In the genomic region with DNA sequence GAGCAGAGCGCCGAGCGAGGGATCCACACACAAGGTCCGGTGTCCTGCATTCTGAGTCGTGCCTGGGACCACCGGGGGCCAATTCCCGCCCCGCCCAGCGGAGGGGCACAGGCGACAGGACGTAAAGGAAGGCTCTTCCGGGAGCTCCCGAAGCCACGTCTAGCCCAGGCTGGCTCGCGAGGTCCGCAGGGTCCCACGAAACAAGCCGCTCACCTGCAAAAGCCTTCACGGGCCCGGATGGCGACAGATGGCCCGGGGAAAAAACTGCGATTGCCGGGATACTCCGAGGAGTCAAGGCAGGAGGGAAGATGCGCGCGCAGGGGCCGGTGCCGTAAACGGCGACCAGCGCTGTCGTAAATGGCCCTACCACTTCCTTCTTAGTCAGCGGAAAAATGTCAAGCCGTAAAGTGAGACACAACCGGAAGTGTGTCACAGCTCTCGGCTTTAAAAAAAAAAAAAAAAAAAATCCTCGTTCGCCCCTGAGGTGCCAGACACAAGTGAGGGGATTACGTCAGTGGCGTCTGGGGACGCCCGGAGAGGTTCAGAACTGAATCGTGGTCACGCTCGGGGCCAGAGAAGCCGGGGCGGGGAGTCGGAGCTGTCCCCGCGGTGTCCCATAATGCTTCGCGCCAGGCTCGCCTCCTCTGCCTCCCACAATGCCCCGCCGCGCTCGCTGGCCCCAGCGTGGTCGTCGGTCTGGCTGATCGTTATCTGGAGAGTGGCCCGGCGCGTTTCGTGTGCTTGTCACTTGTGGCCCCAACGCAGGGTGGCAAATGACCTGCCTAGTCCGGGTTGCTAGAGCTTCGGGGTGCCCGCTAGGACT, we compare ENCODE assay signal across 8 mouse cellular contexts. TPM values are rescaled to one million over a fixed set of nuclear protein-coding genes. Genes with fewer than 3 reads are reported as not detected.
A peak's percentile ranks its signal among the peaks of the same experiment; 100 is the strongest.
DNase-seq lines count a peak whose midpoint lies in the region; ATAC-seq lines count a peak whose summit lies in the region.

A gene (minus strand): TSS at position 344 of the 823 bp plus-strand sequence.

- H3K9ac ChIP-seq in forebrain, embryonic 14.5 days (ENCODE audit: low read length), result peak within 1 kb of the TSS; percentile 97
- H3K9ac ChIP-seq in neural tube, embryonic 15.5 days (replicated peaks), result peak within 1 kb of the TSS; percentile 92

- H3K36me3 ChIP-seq in forebrain, embryonic 14.5 days (ENCODE audit: control insufficient read depth, insufficient read depth, low read length), result peaks cover 28% of the 10 kb centered on the region
- peaks cover 29% of the 10 kb centered on the region for H3K36me3 ChIP-seq in neural tube, embryonic 15.5 days

- H3K4me3 ChIP-seq in forebrain, embryonic 14.5 days (ENCODE audit: low read depth, low read length), result peak within 1 kb of the TSS; percentile 89
- H3K4me3 ChIP-seq in neural tube, embryonic 15.5 days (replicated peaks), result peak within 1 kb of the TSS; percentile 77

- H3K27ac ChIP-seq in forebrain, embryonic 14.5 days (ENCODE audit: low read depth, low read length), result peak within 1 kb of the TSS; percentile 99
- peak within 1 kb of the TSS; percentile 97 for H3K27ac ChIP-seq in neural tube, embryonic 15.5 days (replicated peaks)

- no peaks in the 10 kb centered on the region for H3K9me3 ChIP-seq in forebrain, embryonic 14.5 days (replicated peaks; ENCODE audit: control insufficient read depth, low read length)
- no peaks in the 10 kb centered on the region for H3K9me3 ChIP-seq in neural tube, embryonic 15.5 days (replicated peaks)

- WGBS in forebrain, embryonic 14.5 days, result under 1% methylated on average over 72 of the region's 72 CpGs
- under 1% methylated on average over 72 of the region's 72 CpGs for WGBS in neural tube, embryonic 15.5 days

- H3K4me1 ChIP-seq in forebrain, embryonic 14.5 days (ENCODE audit: control insufficient read depth, insufficient read depth, low read length), result peaks cover 14% of the 10 kb centered on the region
- peaks cover 27% of the 10 kb centered on the region for H3K4me1 ChIP-seq in neural tube, embryonic 15.5 days

- peak; percentile 98 for DNase-seq in ES-CJ7 (ENCODE audit: low read depth, low spot score)
- DNase-seq in cerebellum, adult 11 months, result peak; percentile 96
- DNase-seq in forebrain, embryonic 14.5 days (ENCODE audit: low spot score), result peak; percentile 98
- peak; percentile 96 to 98 for DNase-seq in heart, postnatal 14 days
- peak; percentile 99 for DNase-seq in layer of hippocampus, adult 11-12 months (ENCODE audit: low spot score)
- peak; percentile 95 to 97 for DNase-seq in lung, adult 18-20 months
- peak; percentile 98 for DNase-seq in testis, postnatal 14 days (ENCODE audit: low spot score)

- H3K4me2 ChIP-seq in forebrain, embryonic 14.5 days (ENCODE audit: low read length), result peak within 1 kb of the TSS; percentile 98
- peak within 1 kb of the TSS; percentile 91 for H3K4me2 ChIP-seq in neural tube, embryonic 15.5 days

- peak; percentile 90 for ATAC-seq in forebrain, embryonic 14.5 days
- peak; percentile 85 for ATAC-seq in neural tube, embryonic 15.5 days (ENCODE audit: low FRiP score)

- intact Hi-C loops in heart, postnatal 14 days (cut with DNase I), result no loop called here

- no peaks in the 10 kb centered on the region for H3K27me3 ChIP-seq in forebrain, embryonic 14.5 days (replicated peaks; ENCODE audit: control insufficient read depth, insufficient read depth, low read length)
- no peaks in the 10 kb centered on the region for H3K27me3 ChIP-seq in neural tube, embryonic 15.5 days (replicated peaks)

RNA-seq across cellular contexts. Expression of the gene that starts here (rescaled TPM):
- polyA plus RNA-seq in forebrain, embryonic 14.5 days (2014; fragmentation: Nextera tagmentation; extraction: Ambion mirVana), result 167 and 199 TPM in 2 replicates
- 10 to 100 TPM; 72.3 to 75.6 TPM for total RNA-seq in heart, postnatal 14 days (2021)
- 156 and 166 TPM in 2 replicates for polyA plus RNA-seq in neural tube, embryonic 15.5 days (2015; fragmentation: Nextera tagmentation; extraction: Ambion mirVana)

Comparison
In these comparisons a context has a peak if more than half of its experiments do, and no peak if none do; other contexts are left out.
1. Peak in every context shown above with its lines: DNase-seq, ATAC-seq, H3K4me3 ChIP-seq and H3K27ac ChIP-seq.